Mouse (Mus musculus): Measurements from ENCODE around the gene Krtap6-5. TPM values are rescaled to one million over a fixed set of nuclear protein-coding genes. Genes with fewer than 3 reads are reported as not detected.

The Krtap6-5 gene
- polyA plus RNA-seq (2012; rRNA removed), result not detected in 2 replicates

GRCm38 (mm10) chr16:89047783-89048182 lies at the start of gene Krtap6-5:
Gene Krtap6-5, minus strand, starts transcription at chr16:89047883.

DNA sequence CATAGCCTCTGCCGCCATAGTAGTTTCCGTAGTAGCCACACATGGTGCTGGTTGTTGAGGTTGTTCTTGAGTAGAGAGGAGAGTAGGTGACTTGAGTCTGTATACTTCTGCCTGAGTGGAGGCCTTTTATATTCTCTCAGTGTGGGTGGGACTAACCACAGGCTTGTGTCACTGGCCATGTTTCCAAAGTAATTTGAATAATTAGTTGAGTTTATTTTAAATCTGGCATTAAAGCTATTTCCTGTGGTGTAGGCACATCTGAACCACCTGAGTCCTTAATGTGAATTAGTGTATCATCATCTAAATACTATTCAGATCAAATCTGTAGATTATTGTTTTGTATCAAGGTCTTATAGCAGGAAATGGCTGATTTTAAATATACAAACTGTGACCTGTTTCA lies 16.2 kb upstream of the Krtap6-5 start, which contains the start of gene 1110025L11Rik:
TSS of gene 1110025L11Rik (minus strand) at position 101 of the 400 bp plus-strand sequence.

DNA sequence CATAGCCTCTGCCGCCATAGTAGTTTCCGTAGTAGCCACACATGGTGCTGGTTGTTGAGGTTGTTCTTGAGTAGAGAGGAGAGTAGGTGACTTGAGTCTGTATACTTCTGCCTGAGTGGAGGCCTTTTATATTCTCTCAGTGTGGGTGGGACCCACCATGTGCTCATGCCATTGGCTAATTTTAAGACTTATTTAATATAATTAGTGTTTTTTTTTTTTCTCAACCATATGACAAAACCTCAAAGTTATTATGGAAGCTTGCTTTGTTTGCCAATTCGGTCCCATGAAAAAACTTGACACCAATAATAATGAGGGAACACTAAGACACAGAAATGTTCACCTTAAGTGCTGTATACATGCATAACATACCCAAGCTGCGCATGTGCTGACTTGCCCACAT lies 6.3 kb downstream of the Krtap6-5 start, which contains the start of gene Gm10228:
TSS of gene Gm10228 (minus strand) at position 101 of the 400 bp plus-strand sequence.

DNA sequence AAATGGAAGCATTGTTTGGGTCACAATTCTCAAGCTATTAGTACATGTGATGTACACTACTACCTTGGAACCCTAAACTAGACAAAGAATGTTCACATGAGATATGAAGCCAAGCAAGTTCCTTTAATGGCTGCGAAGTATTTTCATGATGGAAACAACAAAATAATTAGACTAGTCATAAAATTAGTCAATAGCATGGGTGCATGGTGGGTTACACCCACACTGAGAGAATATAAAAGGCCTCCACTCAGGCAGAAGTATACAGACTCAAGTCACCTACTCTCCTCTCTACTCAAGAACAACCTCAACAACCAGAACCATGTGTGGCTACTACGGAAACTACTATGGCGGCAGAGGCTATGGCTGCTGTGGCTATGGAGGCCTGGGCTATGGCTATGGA lies 16.3 kb downstream of the Krtap6-5 start, which contains the start of gene Krtap6-1:
TSS of gene Krtap6-1 (plus strand) at position 301 of the 400 bp plus-strand sequence.

GRCm38 (mm10) chr16:89014984-89015383 lies 32.7 kb downstream of the Krtap6-5 start, which contains the start of gene Gm10229:
Gene Gm10229, plus strand, starts transcription at chr16:89015284.

DNA sequence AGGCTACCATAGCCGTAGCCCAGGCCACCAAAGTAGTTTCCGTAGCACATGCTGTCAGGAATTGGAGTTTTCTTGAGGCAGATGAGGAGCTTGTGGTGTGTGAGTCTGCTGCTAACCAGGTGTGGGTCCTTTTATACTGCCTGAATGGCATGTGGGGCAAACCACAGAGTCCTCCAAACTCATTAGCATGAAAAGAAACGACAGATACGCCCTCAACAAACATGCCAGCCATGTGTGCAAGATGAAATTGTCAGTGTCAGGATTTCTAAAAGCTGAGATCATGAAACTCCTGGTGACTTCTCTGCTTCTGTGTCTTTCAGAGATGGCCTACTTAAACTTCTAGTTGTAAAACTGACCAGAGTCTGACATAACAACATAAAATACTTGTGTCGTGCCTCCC lies 37.0 kb downstream of the Krtap6-5 start, which contains the start of gene Krtap22-2:
TSS of gene Krtap22-2 (minus strand) at position 101 of the 400 bp plus-strand sequence.

Other genes with a start within 250 kb of the Krtap6-5 start
- not detected in 2 replicates for gene Gm20741, start 235.7 kb downstream of the Krtap6-5 start, polyA plus RNA-seq (2012; rRNA removed)
- gene Krtap15, start 227.7 kb downstream of the Krtap6-5 start, polyA plus RNA-seq (2012; rRNA removed), result not detected in 2 replicates
- gene Krtap14, start 221.7 kb downstream of the Krtap6-5 start, polyA plus RNA-seq (2012; rRNA removed), result not detected in 2 replicates
- not detected in 2 replicates for gene Krtap19-1, start 178.5 kb downstream of the Krtap6-5 start, polyA plus RNA-seq (2012; rRNA removed)
- not detected in 2 replicates for gene Krtap19-2, start 173.6 kb downstream of the Krtap6-5 start, polyA plus RNA-seq (2012; rRNA removed)
- not detected in 2 replicates for gene Krtap19-3, start 169.8 kb downstream of the Krtap6-5 start, polyA plus RNA-seq (2012; rRNA removed)
- gene Krtap19-4, start 162.8 kb downstream of the Krtap6-5 start, polyA plus RNA-seq (2012; rRNA removed), result not detected in 2 replicates
- gene Krtap19-5, start 151.4 kb downstream of the Krtap6-5 start, polyA plus RNA-seq (2012; rRNA removed), result not detected in 2 replicates
- gene Krtap19-9b, start 115.6 kb downstream of the Krtap6-5 start, polyA plus RNA-seq (2012; rRNA removed), result not detected in 2 replicates
- not detected in 2 replicates for gene Krtap16-3, start 85.0 kb downstream of the Krtap6-5 start, polyA plus RNA-seq (2012; rRNA removed)
- not detected in 2 replicates for gene Krtap22-2, start 37.1 kb downstream of the Krtap6-5 start, polyA plus RNA-seq (2012; rRNA removed)
- gene Gm10229, start 32.6 kb downstream of the Krtap6-5 start, polyA plus RNA-seq (2012; rRNA removed), result not detected in 2 replicates
- not detected in 2 replicates for gene Krtap6-1, start 16.2 kb downstream of the Krtap6-5 start, polyA plus RNA-seq (2012; rRNA removed)
- not detected in 2 replicates for gene Gm10228, start 6.4 kb downstream of the Krtap6-5 start, polyA plus RNA-seq (2012; rRNA removed)
- gene 1110025L11Rik, start 16.1 kb upstream of the Krtap6-5 start, polyA plus RNA-seq (2012; rRNA removed), result not detected in 2 replicates
- gene Krtap6-3, start 36.1 kb upstream of the Krtap6-5 start, polyA plus RNA-seq (2012; rRNA removed), result not detected in 2 replicates
- not detected in 2 replicates for gene Gm6358, start 93.0 kb upstream of the Krtap6-5 start, polyA plus RNA-seq (2012; rRNA removed)
- not detected in 2 replicates for gene Gm10061, start 103.2 kb upstream of the Krtap6-5 start, polyA plus RNA-seq (2012; rRNA removed)
- not detected in 2 replicates for gene Gm9789, start 110.1 kb upstream of the Krtap6-5 start, polyA plus RNA-seq (2012; rRNA removed)
- gene Gm7735, start 121.6 kb upstream of the Krtap6-5 start, polyA plus RNA-seq (2012; rRNA removed), result not detected in 2 replicates
- not detected in 2 replicates for gene 1110057P08Rik, start 126.9 kb upstream of the Krtap6-5 start, polyA plus RNA-seq (2012; rRNA removed)
- gene Krtap20-2, start 158.0 kb upstream of the Krtap6-5 start, polyA plus RNA-seq (2012; rRNA removed), result not detected in 2 replicates

All from central nervous system, embryonic 14 days (tissue).